Mouse (Mus musculus) right cerebral cortex, postnatal 25 days (tissue): ENCODE results near the gene Camta1.

Source experiments
- DNase-seq: peaks from one replicate; pipeline ENCODE4 v3.0.0; 2022

Camta1 gene

DNA sequence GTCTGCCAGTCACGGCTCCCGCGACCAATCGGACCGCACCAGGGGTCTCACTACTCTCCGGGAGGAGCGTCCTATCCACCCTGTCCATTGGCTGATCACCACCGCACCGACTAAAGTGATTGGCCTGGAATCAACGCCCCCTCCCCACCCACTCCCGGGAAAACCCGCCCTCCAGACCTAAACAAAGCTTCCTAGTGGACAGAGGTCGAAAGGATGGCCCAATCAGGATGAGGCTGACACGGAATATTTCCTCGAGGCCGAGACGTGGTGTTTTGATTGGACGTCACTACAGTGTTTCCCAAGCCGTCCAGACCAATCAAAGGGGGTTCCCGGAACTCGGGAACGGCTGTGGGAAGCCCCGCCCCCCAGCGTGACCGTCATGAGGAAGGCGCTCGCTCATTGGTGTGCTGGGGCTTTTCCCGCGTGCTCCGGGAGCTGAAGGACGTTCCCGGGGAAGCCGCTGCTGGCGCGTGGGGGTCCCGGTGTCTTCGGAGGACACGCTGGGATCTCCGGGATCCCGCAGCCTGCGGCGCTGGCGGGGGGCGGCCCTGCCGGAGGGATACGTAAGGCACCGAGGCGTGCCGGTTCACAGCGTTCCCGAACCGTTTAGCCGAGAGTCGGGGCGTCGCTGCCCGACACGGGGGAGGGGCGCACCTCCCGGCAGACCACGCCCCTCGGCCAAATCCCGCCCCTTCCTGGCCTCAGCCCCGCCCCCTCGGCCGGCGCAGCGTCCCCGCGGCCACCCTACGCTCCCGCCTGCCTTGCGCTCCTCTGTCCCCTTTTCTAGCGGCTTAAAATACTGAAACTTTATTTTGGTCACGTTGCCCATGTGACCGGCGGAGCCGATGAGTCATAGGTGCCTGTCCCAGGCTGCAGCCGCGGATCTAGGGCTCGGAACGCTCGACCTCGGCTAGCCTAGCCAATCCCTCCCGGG is at the start of gene Camta1:
Gene Camta1 (minus strand): TSS at position 71 of the 934 bp plus-strand sequence.
- DNase-seq: peak; percentile 99

- no peak for DNase-seq
Measured at GRCm38 (mm10) chr4:151908809-151909208, 47.1 kb upstream of the Camta1 start.

- DNase-seq: no peak
Measured at GRCm38 (mm10) chr4:151907577-151908343, 46.1 kb upstream of the Camta1 start.

GRCm38 (mm10) chr4:151905621-151906020 is 43.9 kb upstream of the Camta1 start:
- no peak for DNase-seq

- DNase-seq: no peak
Measured at GRCm38 (mm10) chr4:151904098-151904497, 42.4 kb upstream of the Camta1 start.

- DNase-seq: no peak
Measured at GRCm38 (mm10) chr4:151902689-151903241, 41.1 kb upstream of the Camta1 start.

DNA sequence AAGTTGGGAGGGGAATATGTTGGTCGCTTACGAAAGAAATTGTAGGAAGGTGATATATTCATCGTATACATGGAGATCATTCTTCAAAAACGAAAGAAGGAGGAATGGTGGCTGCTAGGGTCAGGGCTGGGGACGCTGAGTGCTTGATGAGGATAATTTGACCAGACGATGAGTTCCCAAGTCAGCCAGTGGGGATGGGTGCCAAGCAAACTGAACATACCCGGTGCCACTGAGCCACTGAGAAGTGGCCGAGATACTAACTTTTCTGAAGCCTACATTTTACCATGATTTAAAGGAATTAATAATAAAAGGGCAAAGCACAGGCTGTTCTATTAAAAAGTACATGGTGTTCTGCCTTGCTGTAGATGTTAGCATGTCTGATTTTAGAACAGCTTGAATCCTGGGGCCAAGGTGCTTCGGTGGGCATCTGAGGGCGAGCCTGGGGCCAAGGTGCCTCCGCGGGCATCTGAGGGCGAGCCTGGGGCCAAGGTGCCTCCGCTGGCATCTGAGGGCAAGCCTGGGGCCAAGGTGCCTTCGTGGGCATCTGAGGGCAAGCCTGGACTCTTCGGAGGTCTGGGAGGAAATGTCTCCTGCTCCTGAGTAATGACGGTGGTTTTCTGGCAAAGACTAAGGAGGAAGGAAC is 40.5 kb upstream of the Camta1 start:
- DNase-seq: no peak

DNA sequence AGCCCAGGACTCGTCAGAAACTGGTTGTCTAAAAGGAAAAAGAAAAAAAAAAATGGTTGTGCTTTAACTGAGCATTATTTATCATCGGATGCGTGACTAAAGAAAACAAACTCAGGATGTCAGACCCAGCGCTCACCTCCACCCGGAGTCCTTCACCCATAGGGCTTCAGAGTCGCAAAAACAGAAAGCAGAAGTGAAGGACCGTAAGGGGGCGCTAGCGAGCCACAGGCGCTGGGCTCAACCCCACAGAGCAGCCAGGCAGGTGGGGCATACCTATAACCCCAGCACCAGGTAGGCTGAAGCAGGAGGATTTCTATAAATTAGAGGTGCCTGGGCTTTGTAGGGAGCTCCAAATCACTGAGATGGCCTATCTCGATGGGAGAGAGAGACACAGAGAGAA is 39.7 kb upstream of the Camta1 start:
- no peak for DNase-seq

- no peak for DNase-seq
Measured at GRCm38 (mm10) chr4:151900735-151901134, 39.1 kb upstream of the Camta1 start.

GRCm38 (mm10) chr4:151899707-151900384 is 38.2 kb upstream of the Camta1 start:
- no peak for DNase-seq

- no peak for DNase-seq
Measured at GRCm38 (mm10) chr4:151898600-151899245, 37.0 kb upstream of the Camta1 start.

GRCm38 (mm10) chr4:151897069-151897617 is 35.5 kb upstream of the Camta1 start:
- DNase-seq: no peak

DNA sequence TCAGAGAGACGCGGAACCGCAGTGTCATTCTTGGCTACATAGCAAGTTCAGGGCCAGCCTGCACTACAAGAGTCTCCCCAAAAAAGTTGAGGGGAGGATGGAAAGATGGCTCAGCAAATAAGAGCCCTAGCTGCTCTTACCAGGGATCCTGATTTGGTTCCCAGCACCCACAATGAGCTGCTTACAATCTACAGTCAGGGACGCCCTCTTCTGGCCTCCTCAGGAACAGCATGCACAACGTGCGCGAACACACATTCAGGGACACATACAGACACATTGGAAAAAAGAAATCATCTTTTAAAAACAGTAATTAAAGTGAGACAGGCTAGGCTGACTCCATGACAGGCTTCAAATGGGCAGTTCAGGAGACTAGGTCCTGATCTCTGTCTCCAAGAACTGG is 33.9 kb upstream of the Camta1 start:
- DNase-seq: no peak

GRCm38 (mm10) chr4:151894926-151895325 is 33.2 kb upstream of the Camta1 start:
- no peak for DNase-seq

GRCm38 (mm10) chr4:151893241-151893640 is 31.6 kb upstream of the Camta1 start:
- no peak for DNase-seq

DNA sequence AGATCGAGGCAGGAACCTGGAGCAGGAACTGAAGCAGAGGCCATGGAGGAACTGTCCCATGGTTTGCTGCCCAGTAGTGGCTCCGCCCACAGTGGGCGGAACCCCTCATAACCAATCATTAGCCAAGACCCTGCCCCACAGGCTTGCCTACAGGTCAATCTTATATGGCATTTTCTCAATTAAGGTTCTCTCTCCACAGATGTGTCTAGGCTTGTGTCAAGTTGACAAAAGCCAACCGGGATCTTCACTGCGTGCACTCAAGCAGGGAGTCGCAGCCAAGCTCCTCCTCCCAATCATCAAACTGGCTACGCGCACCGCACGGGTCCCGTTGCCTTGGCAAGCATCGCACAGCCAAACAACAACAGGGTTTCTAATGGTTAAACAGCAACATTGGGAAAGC is 19.9 kb upstream of the Camta1 start:
- DNase-seq: no peak

GRCm38 (mm10) chr4:151880044-151880690 is 18.5 kb upstream of the Camta1 start:
- no peak for DNase-seq

DNA sequence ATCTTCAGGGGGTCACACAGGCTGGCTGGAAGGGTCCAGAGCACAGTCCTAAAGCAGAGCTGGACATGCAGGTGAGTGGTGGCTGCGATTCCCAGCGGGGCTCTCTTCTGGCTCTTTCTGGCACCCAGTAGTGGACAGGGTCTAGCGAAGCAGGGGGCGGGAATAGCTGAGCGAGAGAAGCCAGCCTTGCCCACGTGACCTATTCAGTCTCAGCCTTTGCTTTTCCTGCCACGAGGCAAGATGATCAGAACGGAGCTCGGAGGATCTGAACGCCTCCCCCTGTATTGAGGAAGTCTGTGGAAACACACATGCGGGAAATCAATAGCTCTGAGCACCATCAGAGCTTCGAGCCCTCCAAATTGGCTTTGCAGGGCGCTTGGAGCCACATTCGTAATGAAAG is 14.7 kb upstream of the Camta1 start:
- no peak for DNase-seq

GRCm38 (mm10) chr4:151863511-151863910 is 1.8 kb upstream of the Camta1 start:
- DNase-seq: no peak

DNA sequence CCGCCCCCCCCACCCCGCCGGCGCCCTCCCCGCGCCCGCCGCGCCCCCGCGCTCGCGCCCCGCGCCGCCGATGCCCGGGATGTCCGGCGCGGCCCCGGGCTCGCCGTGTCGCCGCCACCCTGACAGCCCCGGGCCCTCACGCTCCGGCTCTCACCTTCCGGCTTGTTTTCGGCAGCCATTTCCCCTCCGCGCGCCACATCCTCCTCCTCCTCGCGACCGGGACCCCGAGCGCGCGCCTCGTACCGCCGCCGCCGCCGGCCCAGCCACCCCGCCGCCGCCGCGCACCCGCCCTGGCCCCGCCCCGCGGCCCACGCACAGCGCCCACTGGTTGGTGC is 238 bp downstream of the Camta1 start:
- DNase-seq: no peak
